Mouse (Mus musculus) macrophage (primary cell): ENCODE measurements around the gene Rif1. TPM values are rescaled to one million over a fixed set of nuclear protein-coding genes. Genes with fewer than 3 reads are reported as not detected.
A peak's percentile ranks its signal among the peaks of the same experiment; 100 is the strongest.

Experiments
- H3K27ac ChIP-seq: fragments of 350-480 bp; formaldehyde crosslinking; 2 replicates; pipeline ENCODE4 v1.9.0; 2021
- H3K36me3 ChIP-seq: fragments of 350-480 bp; formaldehyde crosslinking; 2 replicates; pipeline ENCODE4 v1.9.0; 2021; ENCODE audit errors: inconsistent target
- H3K4me3 ChIP-seq: fragments of 350-480 bp; formaldehyde crosslinking; 2 replicates; pipeline ENCODE4 v1.9.0; 2021; ENCODE audit errors: inconsistent target
- H3K79me2 ChIP-seq: fragments of 350-480 bp; formaldehyde crosslinking; 2 replicates; pipeline ENCODE4 v1.9.0; 2021; ENCODE audit errors: inconsistent target
- WGBS: methylation state at CpG from one replicate; pipeline ENCODE4 v1.1.7; 2026; ENCODE audit warnings: inconsistent platforms; ENCODE audit not compliant: missing documents; 5-methylcytosine and 5-hydroxymethylcytosine counted together
- polyA plus RNA-seq: library from polyadenylated mRNA; stranded (reverse); fragments of 250-400 nt; gene quantifications from 3 replicates; pipeline ENCODE4 v1.2.4, GENCODE M21; 2018; ENCODE audit warnings: inconsistent platforms
- total RNA-seq, 78 experiments: library from RNA; depleted of rRNA; stranded (reverse); fragments of 250-400 nt; gene quantifications; 1 replicate in 9 of 78; 2 replicates in 24 of 78; 3 replicates in 43 of 78; 4 replicates in 2 of 78; pipeline ENCODE4 v1.2.4; 2018; ENCODE audit warnings: inconsistent platforms in 56 of 78

Gene Rif1
- total RNA-seq (2018; cell fraction: chromatin; rRNA removed): 10 to 100 TPM in 25 of 26 experiments, 1 to 10 TPM in 1; 7.8 to 89.8 (median 51.4) TPM
- total RNA-seq (2018; cell fraction: cytosol; rRNA removed): 10 to 100 TPM in 15 of 26 experiments, 1 to 10 TPM in 11; 5.4 to 14.4 (median 10.5) TPM
- total RNA-seq (2018; cell fraction: nucleus; rRNA removed): 10 to 100 TPM in 25 of 26 experiments, 1 to 10 TPM in 1; 8.0 to 80.5 (median 29.2) TPM
- polyA plus RNA-seq: 6.4 to 17.4 TPM (median 9.3 TPM) in 3 replicates

DNA sequence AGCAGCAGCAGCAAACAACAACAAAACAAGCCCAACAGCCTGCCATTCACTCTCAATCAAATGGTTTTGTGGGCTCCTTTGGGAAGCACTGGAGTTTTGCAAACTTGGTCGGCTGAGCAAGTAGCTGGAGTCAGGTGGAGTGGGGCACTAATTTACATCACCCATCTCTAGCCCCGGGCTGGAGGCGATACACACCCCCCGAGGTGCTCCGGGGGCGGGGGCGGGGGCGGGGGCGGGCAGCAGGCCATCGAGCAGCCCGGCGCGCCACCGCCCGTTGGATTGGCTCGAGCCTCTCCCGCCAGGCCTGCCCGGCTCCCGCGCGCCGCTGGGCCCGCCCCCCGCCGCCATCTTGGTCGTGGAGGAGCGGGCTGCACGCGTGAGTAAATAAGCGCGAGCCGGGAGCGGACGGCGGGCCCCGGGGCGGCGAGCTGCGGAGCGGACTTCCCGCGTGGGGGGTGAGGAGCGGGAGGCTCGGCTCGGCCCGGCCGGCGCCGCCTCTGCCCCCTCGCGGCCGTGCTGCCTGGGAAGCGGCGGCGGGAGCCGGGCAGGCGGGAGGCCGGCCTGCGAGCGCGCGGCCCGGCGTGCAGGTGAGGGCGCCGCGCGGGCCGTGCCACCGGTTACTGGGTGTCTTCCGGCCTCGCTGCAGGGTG is at the start of gene Rif1:
TSS of gene Rif1 (plus strand) at position 342 of the 650 bp plus-strand sequence.
- Histone ChIP-seq H3K27ac (no peak within 1 kb of the TSS), H3K4me3 (peak within 1 kb of the TSS; percentile 63), H3K36me3 (no peaks in the 10 kb centered on the region), H3K79me2 (peaks cover 26% of the 10 kb centered on the region)
- under 1% methylated on average over 58 of the region's 72 CpGs for WGBS

DNA sequence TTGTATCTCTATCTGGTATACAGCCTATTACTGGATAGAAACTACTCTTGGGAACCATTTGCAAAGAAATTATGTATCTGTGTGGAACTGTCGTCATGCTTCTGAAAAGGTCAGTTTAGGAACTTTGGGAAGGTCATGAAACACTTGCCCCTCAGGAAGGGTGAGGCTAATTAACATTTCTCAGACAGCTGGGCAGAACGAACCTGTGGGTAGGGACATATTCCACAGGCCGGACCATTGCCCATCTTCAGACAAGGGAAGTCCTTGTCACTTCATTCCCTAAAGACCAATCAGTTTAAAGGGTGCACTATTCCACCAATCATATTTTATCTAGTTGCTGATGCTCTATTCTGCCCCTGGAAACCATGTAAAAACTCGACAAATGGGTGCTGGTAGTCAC is 45.6 kb upstream of the Rif1 start:
- no peak overlapping the region for H3K27ac ChIP-seq
- no peaks in the 10 kb centered on the region for H3K79me2 ChIP-seq
- whole genome bisulfite sequencing: 91% methylated on average over 4 of the region's 4 CpGs
- H3K36me3 ChIP-seq: no peaks in the 10 kb centered on the region
- no peak overlapping the region for H3K4me3 ChIP-seq

DNA sequence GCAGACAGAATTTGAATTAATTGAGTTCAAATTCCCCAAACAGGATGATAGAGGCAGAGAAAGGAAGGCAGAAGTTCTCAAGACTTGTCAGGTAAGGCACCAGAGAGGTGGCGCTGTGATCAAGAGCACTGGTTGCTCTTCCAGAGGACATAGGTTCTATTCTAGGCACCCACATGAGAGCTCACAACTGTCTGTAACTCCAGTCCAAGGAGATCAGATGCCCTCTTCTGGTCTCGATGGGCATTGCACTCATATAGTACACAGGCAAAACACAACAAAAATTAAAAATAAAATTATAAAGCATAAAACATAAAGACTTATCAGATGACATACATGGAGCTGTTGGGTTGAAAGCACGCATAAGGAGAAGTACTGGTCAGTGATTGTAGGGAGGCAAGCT is 43.2 kb upstream of the Rif1 start:
- Histone ChIP-seq H3K4me3 (no peak overlapping the region), H3K79me2 (no peaks in the 10 kb centered on the region), H3K27ac (no peak overlapping the region), H3K36me3 (no peaks in the 10 kb centered on the region)
- WGBS: 92% methylated on average over 3 of the region's 3 CpGs

DNA sequence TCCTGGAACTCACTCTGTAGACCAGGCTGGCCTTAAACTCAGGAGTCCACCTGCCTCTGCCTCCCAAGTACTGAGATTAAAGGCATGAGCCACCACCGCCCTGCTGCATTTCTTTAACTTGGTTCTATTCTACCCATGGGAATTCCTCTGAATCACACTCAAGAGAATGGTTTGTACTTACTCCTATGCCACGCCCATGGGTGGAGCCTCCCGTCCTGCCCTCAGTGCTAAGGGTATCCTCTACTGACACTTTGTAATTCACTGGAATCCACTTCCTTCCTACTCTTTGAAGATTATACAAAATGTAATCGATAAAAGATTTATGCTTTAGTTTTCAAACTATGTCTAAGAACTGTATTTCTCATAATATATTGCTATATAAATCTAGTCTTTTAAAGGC is 41.1 kb upstream of the Rif1 start:
- no peaks in the 10 kb centered on the region for H3K36me3 ChIP-seq
- H3K79me2 ChIP-seq: no peaks in the 10 kb centered on the region
- H3K27ac ChIP-seq: no peak overlapping the region
- H3K4me3 ChIP-seq: no peak overlapping the region
- WGBS: 76% methylated on average over 4 of the region's 4 CpGs

DNA sequence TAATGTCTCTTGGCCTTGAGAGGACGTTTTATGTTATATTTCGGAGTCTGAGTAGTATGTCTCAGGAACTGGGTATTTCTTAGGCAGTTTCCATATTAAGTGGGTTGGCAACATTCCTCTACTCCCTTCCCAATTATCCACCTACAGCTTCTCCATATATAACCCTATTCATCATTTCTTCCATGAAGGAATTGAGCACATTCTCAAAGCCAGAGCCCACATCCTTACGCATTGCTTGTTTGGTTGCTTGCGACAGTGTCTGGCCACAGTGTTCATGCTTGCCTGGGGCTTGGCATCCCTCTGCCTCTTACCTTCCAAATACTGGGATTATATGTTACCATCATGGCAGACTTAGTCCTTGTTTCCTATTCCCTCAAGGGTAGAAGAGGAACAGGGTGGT is 38.0 kb upstream of the Rif1 start:
- Histone ChIP-seq H3K79me2 (no peaks in the 10 kb centered on the region), H3K36me3 (no peaks in the 10 kb centered on the region), H3K4me3 (no peak overlapping the region), H3K27ac (no peak overlapping the region)
- 91% methylated on average over 4 of the region's 4 CpGs for WGBS

DNA sequence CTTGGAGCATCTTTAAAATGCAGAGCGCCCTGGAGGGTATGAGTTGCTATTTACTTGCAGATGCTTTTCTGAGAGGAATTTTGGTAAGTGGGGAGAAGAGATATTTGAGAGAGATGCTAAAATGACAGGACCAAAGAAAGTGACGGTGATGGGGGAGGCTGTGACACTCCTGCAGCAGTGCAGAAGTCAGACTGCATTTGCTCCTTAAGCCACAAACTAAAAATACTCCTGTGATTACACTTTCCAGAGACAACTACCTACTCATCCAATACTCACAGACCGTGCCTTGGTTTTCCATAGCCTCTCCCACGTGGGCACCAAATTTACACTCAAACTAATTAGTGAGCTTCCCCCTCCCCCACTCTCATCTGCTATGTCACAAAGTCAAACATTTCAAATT is 37.5 kb upstream of the Rif1 start:
- Histone ChIP-seq H3K79me2 (no peaks in the 10 kb centered on the region), H3K36me3 (no peaks in the 10 kb centered on the region), H3K27ac (no peak overlapping the region), H3K4me3 (no peak overlapping the region)
- 82% methylated on average over 4 of the region's 4 CpGs for whole genome bisulfite sequencing

DNA sequence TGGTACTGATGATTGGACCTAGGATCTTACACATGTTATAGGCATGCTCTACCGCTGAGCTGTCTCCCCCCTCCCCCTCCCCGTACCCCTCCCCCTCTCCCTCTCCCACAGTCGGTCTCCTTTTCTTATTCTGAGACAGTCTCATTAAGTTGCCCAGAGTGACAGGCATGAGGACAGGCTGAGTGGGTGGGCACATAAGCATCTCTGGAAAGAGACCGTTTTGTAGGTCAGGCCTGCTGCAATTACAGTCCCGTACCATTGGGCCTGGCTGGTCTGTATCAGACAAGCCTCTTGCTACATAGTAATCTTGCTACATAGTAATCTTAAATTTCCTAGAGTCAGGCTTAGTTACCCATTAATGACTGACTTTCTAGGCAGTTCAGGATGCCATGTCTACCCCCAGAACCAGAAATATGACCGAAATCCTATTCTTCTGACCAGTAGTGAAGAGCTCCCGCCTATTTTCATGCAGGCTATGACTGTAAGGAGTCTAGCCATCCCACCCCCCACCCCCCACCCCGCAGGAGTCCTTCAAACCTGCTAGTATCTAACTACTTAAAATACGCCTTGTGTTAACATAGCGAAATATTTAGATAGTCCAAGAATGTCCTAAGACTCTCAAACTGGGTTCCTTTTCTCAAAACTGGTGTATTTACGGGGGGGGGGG is 35.6 kb upstream of the Rif1 start:
- Histone ChIP-seq H3K4me3 (no peak overlapping the region), H3K27ac (no peak overlapping the region), H3K79me2 (no peaks in the 10 kb centered on the region), H3K36me3 (no peaks in the 10 kb centered on the region)
- 85% methylated on average over 7 of the region's 11 CpGs for WGBS

DNA sequence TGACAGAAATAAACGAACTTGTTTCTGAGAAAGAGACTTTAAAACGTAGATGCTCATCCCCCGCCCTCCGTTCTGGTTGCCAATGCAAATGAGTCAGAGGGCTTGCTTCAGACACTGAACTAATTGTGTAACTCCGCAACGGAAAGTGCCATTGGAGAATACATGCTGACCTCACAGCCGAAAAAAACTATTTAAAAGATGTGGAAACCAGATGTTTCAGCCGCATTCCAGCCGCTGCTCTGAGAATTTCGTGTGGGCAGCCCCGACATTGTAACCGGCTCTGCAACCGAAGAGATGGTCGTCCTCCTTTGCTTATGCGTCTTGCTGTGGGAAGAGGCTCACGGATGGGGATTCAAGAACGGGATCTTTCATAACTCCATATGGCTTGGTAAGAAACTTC is 34.8 kb upstream of the Rif1 start, which contains the start of gene Tnfaip6:
TSS of gene Tnfaip6 (plus strand) at position 128 of the 400 bp plus-strand sequence.
- WGBS: 1% methylated on average over 17 of the region's 17 CpGs
- Histone ChIP-seq H3K79me2 (no peaks in the 10 kb centered on the region), H3K36me3 (no peaks in the 10 kb centered on the region), H3K4me3 (peak within 1 kb of the TSS; percentile 16; the same call in 1 of the 2 replicates), H3K27ac (no peak within 1 kb of the TSS)

DNA sequence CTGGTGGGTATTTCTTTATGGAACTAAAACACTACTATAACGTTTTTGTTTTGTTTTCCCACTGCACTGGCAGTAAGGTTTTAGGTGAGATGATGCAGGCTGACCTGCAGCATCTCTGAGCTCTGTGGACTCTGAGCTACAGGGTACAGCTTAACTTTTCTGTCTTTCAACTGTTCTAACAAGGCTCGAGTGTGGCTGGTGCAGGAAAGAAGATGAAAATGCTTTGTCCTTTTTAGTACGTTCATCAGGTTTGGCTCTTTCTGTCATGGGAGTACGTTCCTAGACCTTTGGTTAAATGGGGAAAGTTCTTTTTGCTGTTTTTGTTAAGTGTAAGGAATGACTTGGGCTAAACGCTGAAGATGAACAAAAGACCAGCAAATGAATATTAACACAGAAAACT is 34.1 kb upstream of the Rif1 start:
- H3K4me3 ChIP-seq: no peak overlapping the region
- 69% methylated on average over 5 of the region's 5 CpGs for WGBS
- H3K36me3 ChIP-seq: no peaks in the 10 kb centered on the region
- no peak overlapping the region for H3K27ac ChIP-seq
- no peaks in the 10 kb centered on the region for H3K79me2 ChIP-seq

DNA sequence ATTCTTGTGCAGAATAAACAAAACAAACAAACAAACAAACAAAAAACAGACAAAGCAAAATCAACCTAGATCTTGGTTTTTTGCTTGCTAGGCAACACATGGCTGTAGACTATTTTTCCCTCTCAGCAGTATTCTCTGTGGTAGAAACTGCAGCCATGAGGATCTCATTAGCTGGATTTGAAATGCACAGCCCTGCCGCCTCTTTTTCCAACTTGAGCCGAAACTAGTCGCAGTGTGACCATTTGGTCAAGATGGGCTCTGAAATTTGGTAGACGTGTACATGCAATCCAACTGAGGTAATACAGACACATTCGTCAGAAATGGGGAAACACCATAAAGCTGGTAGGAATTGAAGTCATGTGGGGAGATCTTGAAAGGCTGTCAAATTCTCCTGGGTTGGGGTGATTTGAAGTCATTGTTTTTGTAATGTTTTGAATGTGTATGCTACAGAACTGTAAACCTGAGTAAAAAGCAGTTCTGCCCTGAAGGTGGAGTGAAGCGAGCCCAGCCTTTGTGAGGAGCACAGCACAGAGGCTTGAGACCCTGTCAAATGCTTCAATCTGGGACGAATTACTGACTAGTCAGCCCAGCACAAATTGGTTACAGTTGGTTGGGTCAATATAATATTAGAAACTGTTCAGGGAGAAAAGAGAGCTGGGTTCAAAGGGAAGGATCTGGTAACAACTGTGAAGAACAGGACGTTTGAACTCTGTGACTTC is 33.4 kb upstream of the Rif1 start:
- no peaks in the 10 kb centered on the region for H3K36me3 ChIP-seq
- WGBS: 75% methylated on average over 8 of the region's 8 CpGs
- no peak overlapping the region for H3K27ac ChIP-seq
- no peaks in the 10 kb centered on the region for H3K79me2 ChIP-seq
- H3K4me3 ChIP-seq: no peak overlapping the region

DNA sequence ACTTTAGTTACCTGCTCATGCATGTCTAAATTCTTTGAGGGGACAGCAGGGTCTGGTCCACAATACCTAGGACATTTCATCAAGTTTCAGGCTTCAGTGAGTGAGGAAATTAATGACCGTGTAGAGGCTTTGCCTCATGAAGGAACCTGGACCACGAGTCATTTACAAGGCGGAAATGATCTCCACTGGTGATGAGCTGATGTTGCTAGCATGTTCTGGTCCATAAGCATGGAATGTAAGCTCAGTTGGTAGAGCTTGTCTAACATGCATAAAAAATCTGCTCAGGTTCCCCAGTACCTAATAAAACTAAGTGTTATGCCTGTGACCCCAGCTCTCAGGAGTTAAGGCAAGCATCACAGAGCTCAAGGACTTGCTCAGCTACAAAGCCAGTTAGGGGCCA is 30.5 kb upstream of the Rif1 start:
- H3K79me2 ChIP-seq: no peaks in the 10 kb centered on the region
- H3K36me3 ChIP-seq: no peaks in the 10 kb centered on the region
- H3K4me3 ChIP-seq: no peak overlapping the region
- no peak overlapping the region for H3K27ac ChIP-seq
- 89% methylated on average over 3 of the region's 3 CpGs for WGBS

DNA sequence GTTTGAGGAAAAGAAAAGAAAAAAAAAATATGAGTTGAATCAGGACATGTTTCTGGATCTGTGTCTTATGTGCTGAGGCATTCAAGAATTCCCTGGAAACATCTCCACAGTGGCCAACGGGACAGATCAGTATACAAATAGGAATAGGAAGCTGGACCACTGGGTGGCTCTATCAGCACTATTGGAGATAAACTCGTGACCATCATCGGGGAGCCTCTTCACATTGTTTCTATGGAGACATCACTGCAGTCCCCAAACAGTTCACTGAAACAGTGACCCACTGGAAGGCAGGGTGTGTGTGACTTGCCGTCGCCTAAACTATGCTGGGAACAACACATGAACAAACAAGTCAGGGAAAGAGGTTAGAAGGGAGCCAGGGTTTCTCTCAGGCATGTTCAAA is 29.9 kb upstream of the Rif1 start:
- Histone ChIP-seq H3K36me3 (no peaks in the 10 kb centered on the region), H3K4me3 (no peak overlapping the region), H3K79me2 (no peaks in the 10 kb centered on the region), H3K27ac (no peak overlapping the region)
- WGBS: 86% methylated on average over 5 of the region's 5 CpGs

DNA sequence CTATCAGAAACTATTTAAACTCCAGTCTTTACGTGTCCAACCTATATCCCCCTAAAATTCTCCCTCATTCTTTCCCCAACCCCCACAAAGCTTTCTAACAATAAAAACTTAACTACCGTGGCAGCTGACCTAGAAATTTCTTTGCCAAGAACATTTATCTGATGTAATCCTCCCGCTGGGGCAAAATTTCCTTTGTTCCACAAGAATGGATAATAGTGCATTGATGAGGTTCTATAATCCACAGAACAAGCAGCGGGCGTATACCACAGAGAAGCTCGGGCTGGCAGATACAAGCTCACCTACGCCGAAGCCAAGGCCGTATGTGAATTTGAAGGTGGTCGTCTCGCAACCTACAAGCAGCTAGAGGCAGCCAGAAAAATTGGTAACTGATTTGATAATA is 29.1 kb upstream of the Rif1 start:
- Histone ChIP-seq H3K27ac (no peak overlapping the region), H3K4me3 (no peak overlapping the region), H3K36me3 (no peaks in the 10 kb centered on the region), H3K79me2 (no peaks in the 10 kb centered on the region)
- 95% methylated on average over 11 of the region's 11 CpGs for WGBS

DNA sequence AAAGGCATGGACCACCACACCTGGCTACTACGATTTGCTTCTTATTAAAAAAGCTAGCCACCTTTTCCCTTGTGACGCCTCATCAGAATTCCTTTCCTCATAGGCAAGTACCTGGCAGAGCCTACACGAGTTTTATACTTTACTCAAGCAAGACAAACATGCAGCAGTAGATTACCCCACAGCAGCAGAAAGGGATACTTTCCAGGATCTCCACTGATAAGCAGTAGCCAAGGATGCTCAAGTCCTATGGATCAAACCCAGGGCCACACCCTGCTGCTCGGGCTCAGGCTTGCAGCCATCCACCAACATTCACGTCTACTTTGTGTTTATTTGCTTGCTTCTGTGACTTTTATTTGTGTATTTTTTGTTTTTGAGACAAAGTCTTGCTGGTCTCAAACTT is 26.6 kb upstream of the Rif1 start:
- Histone ChIP-seq H3K36me3 (no peaks in the 10 kb centered on the region), H3K27ac (no peak overlapping the region), H3K4me3 (no peak overlapping the region), H3K79me2 (no peaks in the 10 kb centered on the region)
- WGBS: 93% methylated on average over 5 of the region's 5 CpGs

DNA sequence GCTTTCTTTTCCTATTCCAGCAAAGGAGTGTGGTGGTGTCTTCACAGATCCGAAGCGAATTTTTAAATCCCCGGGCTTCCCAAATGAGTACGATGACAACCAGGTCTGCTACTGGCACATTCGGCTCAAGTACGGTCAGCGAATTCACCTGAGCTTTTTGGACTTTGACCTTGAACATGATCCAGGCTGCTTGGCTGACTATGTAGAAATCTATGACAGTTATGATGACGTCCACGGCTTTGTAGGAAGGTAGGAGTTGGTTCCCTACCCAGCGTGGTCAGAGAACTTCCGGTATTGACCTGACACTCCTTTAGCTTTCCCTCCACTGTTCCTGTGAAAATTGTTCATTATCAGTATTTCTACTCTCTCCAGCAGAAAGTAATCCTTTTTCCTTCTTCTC is 21.8 kb upstream of the Rif1 start:
- no peak overlapping the region for H3K4me3 ChIP-seq
- H3K36me3 ChIP-seq: no peaks in the 10 kb centered on the region
- 91% methylated on average over 11 of the region's 11 CpGs for WGBS
- no peaks in the 10 kb centered on the region for H3K79me2 ChIP-seq
- H3K27ac ChIP-seq: no peak overlapping the region
